Mouse (Mus musculus): ENCODE results near the gene C2cd4b.

The C2cd4b gene

DNA sequence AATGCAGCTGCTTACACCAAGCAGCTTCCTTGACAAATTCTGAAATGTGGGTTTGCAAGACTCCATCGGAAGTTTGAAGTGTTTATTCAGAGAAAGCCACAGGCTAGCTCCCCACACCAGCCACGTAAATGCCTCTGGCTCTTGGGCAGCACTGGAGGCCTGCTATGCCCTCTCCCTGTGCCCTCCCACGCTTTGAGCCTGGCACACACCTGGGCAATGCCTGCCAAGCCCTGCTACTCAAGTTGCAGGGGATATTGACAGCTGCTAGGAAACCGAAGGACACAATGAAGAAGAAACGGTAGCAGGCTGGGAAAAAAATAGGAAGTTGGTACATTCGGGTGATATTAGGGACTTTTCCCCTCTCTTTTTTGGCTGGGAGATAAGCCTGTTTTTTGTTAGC, 15.0 kb downstream of the C2cd4b start:
- DNase-seq (ENCODE audit: low read depth, low spot score), result no peak

DNA sequence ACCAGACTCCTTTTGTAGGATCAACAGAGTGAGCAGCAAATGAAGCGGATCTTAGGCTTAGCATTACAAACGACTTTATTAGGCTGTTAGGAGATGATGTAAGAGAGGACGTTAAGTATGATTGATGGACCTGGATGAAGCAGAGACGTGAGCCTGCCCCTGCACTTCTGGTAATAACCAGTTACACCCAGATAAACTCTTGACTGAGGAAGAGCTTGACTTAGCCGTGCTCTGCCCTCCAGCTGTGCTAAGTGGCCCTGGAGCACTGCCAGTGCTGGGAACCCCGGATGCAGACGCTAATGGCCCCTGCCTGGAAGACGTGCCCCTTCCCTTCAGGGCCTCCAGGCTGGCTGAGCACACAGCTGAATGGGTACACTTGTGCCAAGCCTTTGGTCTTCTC, 19.3 kb downstream of the C2cd4b start:
- peak; percentile 73 for DNase-seq (ENCODE audit: low read depth, low spot score)

DNA sequence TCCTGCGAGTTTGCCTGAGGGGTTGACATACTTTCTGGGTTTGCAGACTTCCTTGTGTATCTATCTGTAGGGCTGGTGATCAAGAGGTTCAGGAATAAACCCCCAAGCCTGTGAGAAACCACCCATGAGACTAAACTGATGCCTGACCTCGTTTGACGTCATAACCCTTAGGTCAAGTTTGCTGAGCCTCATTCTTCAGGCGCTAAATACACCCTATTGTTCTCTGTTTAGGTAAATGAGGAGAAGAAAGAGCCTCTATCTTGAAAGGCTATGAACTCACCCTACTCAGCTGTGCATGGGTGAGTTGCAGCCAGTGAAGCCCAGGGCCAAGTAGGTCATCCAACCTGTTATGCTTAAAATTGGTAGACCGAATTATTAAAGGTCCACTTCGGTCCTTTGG, 23.5 kb downstream of the C2cd4b start:
- DNase-seq (ENCODE audit: low read depth, low spot score), result no peak

DNA sequence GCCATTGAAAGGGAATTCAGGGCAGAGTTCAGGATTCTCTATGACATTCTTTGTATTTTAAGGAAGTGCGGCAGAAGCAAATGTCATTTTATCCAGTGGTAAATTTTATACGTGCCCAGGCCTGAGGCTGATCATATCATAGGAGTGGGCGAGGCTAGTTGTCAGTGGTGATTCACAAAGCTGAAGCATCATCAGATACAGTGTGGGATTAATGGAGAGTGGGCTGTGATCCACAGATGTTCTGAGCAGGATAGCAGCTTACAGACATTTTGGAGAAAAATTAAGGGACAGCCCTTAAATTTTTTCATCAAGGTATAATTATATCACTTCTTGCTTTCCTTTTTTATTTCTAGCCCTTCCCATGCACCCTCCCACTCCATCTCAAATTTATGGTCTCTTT, 24.2 kb downstream of the C2cd4b start:
- DNase-seq (ENCODE audit: low read depth, low spot score), result no peak

DNA sequence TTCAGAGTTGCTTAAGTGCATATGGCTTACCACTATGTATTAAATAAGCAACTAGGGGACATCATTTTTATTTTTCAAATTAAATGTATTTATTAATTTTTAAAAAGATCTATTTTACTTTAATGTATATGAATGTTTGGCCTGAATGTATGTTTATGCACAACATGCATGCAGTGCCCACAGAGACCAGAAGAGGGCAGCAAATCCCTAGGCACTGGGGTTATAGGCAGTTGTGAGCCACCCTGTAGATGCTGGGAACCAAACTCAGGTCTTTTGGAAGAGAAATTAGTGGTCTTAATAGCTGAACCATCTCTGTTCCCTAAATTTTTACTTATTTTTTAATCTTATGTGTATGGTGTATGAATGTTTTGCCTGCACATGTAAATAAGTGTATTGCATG, 24.7 kb downstream of the C2cd4b start:
- DNase-seq (ENCODE audit: low read depth, low spot score), result no peak

DNA sequence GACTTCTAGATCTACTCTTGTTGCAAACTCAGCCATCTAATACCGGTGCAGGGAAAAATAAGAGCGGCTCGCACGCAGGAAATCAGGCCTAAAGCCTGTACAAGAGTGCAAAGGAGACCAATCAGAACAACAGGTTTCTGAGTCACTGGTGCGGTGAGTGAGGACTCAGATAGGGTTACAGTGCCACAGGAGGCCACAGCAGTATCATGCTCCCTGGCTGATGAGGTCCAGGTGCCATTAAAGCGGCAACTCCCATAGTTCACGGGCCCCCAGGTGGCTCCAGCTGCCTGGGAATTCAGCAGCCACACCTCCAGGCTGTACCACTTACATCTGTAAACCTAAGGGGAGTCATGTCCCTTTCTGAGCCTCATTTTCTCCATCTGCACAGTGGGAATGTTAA, 27.1 kb downstream of the C2cd4b start:
- DNase-seq (ENCODE audit: low read depth, low spot score), result no peak

DNA sequence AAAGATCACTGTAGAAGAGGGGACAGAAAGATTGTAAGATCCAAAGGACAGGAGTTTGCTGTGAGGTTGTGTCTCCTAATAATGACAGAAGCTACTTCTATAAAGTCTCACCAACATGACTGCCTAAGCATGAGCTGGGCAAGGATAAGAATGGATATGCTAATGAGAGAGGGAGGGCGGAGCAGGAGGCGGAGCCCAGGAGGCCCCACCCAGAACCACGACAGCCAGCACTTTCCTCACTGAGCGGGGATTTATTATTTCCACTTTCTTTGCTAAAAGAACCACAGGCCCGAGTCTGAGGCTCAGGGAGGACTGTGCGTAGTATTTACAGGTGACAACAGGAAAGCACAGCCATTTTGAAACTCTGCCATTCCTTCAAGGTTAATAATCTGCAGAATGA, 28.4 kb downstream of the C2cd4b start:
- no peak for DNase-seq (ENCODE audit: low read depth, low spot score)

DNA sequence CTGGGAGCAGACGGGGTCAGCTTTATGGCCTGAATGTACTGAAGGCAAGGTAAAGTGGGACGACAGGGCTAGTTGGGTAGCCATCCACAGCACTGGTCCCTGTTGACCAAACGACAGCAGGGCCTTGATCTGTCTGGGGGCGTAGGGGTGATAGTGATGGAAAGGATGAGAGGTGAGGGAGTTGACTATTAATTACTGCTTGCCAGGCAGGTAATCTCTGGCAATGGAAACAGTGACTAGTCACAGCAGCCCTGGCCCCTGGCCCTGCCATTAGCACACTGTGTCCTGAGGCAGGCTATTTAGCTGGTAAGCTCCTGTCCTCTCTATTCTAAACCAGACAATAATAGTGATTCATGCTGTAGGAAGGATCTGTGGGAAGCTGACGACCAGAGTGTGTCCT, 33.2 kb downstream of the C2cd4b start:
- no peak for DNase-seq (ENCODE audit: low read depth, low spot score)

DNA sequence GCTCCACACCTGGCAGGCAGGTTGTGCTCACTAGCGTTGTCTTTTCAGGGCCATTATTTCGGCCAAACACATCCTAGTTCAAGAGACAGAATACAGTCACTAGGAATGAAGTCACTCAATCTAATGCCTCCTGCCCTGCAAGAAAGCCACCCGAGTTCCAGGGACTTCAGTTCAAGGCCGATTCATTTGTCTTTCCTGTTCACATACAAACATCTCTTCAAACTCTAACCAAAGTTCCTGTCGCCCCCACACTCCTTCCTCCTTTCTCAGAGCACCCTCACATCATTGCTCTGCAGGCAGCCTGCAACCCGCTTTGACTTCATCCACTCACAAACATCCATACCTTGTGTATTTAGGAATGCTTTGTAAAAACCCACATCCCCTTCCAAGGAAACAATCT, 34.3 kb downstream of the C2cd4b start:
- DNase-seq (ENCODE audit: low read depth, low spot score), result no peak

DNA sequence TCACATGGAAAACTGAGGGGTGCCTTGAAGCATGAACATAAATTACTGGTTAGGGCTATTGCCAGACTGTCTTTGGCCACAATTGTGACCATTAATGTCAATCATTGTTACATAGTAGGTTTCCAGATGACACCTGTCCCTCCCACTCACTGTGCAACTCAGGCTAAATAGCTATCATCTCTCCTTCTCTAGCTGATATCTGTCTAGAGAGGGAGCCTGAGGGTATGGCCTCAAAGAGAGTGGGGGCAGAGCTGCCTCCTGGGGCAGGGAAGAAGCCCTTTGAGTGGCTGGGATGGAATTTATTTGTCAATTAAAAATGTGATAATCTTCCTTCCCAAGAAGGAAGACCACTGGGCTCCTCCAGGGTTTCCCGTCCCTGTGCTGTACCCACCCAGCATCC, 35.0 kb downstream of the C2cd4b start:
- DNase-seq (ENCODE audit: low read depth, low spot score), result no peak

DNA sequence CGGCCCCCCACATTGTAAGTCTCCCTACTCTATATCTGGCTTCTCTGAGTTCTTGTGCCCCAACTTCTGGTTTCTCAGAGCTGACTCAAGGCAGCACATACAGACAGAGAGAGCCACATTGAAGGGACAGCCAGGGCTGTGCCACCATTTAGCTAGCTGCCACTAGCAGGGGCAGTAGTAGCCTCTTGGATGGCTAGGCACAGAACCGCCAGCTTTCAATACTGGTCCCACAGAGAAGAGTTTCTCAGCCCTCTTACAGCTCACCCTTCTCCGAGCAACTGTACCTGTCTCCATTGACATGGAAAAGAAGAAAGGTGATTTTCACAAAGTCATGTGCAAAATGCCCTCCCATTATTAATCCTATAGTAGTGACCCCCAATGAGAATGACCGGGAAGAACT, 35.4 kb downstream of the C2cd4b start:
- no peak for DNase-seq (ENCODE audit: low read depth, low spot score)

DNA sequence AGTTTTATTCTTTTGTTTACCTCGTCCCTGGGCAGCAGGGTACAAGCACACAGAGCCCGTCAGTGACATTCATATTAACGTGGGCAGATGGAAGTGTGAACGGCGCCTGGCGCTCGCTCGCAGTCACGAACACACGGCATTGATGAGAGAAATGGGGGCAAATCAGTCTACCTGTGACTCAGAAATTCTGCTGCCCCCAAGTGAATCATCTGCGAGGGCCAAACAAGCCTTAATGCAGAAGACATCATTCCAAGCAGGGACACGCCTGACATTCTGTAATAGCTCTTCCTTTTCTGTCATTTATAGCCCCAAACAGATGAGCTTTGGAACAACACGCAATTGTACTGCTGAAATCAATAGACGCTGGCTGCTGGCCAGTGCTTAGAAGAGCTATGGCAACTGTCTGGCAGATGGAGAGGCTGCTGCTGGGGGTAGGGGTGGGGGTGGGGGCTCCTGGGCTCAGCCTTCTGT, 36.0 kb downstream of the C2cd4b start:
- peak; percentile 35 for DNase-seq (ENCODE audit: low read depth, low spot score)

DNA sequence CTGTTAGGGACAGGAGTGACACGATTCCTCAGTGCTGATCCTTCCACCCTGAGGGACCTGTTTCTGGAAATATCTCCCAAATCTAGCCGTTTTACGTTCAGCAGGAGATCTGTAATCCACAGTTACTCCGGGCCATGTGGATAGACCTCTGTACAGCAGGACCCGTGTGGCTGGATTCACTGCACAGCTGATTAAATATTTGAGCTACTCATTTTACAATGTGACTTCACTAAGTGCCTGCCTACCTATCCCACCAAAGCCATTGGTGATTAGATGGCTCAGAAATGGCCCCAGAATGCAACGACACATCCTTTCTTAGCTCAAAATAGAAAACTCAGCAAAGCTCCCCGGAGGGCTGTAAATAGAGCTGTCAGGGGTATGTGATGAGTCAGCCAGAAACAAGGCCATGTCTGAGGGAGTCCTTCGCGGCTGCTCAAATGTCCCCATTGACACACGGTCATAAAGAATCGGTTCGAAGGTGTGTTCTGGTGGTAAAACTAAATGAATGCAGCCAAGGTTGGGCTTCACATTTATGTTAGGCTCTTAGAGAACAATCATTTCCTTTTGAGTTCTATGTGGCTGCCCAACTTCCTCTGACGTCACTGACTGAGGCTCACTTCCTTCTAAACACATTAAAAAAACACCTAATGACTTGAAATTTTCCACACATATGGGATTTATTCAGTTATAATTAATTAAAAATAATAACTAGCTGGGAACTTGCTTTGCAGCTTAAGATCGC, 40.0 kb downstream of the C2cd4b start:
- DNase-seq (ENCODE audit: low read depth, low spot score), result no peak

DNA sequence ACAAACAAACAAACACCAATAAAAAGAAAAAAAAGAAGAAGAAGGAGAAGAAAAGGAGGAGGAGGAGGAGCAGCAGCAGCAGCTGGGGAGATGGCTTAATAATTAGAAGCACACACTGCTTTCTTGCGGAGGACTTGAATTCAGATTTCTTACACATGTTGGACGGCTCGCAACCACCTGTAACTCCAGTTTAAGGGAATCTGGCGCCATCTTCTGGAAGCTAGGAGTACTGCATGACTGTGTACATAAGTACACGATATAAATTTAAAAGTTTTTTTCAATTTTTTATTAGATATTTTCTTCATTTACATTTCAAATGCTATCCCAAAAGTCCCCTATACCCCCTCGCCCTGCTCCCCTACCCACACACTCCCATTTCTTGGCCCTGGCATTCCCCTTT, 43.0 kb downstream of the C2cd4b start:
- peak; percentile 46 for DNase-seq (ENCODE audit: low read depth, low spot score)

DNA sequence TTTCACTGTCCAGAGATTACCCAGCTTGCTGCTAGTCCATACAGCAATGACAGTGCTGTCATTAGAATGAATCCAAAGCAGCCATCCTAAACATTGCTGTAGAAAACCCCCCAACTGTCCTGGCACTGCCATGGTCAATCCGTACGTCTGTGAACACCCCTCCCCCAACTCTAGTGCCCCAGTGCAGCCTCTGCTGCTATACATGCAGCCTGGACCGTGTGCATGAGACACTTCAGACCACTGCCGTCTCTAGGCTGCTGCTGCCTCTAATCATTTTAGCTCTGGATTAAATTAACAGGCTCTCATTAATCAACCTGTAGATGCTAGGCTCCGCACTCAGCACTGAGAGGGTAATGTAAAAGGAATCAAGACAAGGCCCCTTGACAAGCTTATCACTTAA, 47.8 kb downstream of the C2cd4b start:
- no peak for DNase-seq (ENCODE audit: low read depth, low spot score)

DNA sequence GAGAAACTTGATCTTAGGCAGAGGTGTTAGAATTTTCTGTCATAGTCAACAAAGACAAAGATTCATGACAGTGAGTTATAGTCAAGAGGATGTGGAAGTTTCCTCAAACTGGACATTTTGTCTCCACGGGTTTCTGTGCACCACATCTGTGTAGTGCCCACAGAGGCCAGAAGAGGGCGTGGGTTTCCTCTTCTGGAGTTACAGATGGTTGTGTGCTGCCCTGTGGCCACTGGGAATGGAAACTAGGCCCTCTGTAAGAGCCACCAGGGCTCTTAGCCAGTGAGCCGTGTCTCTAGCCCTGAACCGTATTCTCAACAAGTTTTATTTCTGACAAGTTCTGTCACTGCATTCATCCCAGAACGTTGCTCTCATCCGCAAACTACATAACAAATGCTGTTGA, 51.3 kb downstream of the C2cd4b start:
- DNase-seq (ENCODE audit: low read depth, low spot score), result no peak

All from retina, postnatal 7 days (tissue).